Mouse (Mus musculus) common myeloid progenitor, adult 5-6 weeks (primary cell): Measurements from ENCODE around the gene Btbd35f3. TPM values are rescaled to one million over a fixed set of nuclear protein-coding genes. Genes with fewer than 3 reads are reported as not detected.
"Not testable (repeated sequence)": the region's sequence is repeated elsewhere in the genome, so short reads cannot be mapped to it uniquely, and the experiment has no call there.

Source experiments
- ATAC-seq: replicated peaks from 2 replicates; pipeline ENCODE4 v1.8.0; 2016; ENCODE audit warnings: low read depth, mild to moderate bottlenecking, moderate TSS enrichment, inconsistent platforms; ENCODE audit not compliant: poor library complexity, severe bottlenecking
- total RNA-seq: library from RNA; stranded (forward); fragments of 200-1000, 187-1606 nt; gene quantifications from 2 replicates; pipeline ENCODE4 v1.2.3, GENCODE M21; 2017

Gene Btbd35f3
- not detected in 2 replicates for total RNA-seq

- ATAC-seq: not testable (repeated sequence)
Observed at GRCm38 (mm10) chrX:4037374-4037773, at the start of gene Btbd35f3. Gene Btbd35f3 (plus strand): TSS chrX:4037674.

Other genes with a start within 250 kb of the Btbd35f3 start
- gene Btbd35f16, start 80.7 kb upstream of the Btbd35f3 start, total RNA-seq: not detected in 2 replicates
- not detected in 2 replicates for gene Btbd35f28, start 158.9 kb downstream of the Btbd35f3 start, total RNA-seq